Mouse (Mus musculus) kidney, embryonic 14.5 days (tissue): ENCODE data around the gene Cbfa2t2. TPM values are rescaled to one million over a fixed set of nuclear protein-coding genes. Genes with fewer than 3 reads are reported as not detected.

Experiments
- ATAC-seq: fragments of 200-750 bp; cut with Nextera tagmentation; 2 replicates; pipeline ENCODE4 v1.8.0; 2017; ENCODE audit warnings: moderate number of reproducible peaks, mild to moderate bottlenecking, moderate TSS enrichment, moderate library complexity; ENCODE audit not compliant: low FRiP score, low TSS enrichment
- H3K27ac ChIP-seq: fragments of 300-500 bp; sonication (generic); 2 replicates; pipeline ENCODE4 v1.5.1; 2014; ENCODE audit warnings: low read depth, mild to moderate bottlenecking, low read length, moderate library complexity, mixed read lengths
- H3K27me3 ChIP-seq: fragments of 300-500 bp; sonication (generic); 2 replicates; pipeline ENCODE4 v1.6.1; 2014; ENCODE audit warnings: mild to moderate bottlenecking, low read length; ENCODE audit not compliant: control insufficient read depth, insufficient read depth
- H3K36me3 ChIP-seq: fragments of 300-500 bp; sonication (generic); 2 replicates; pipeline ENCODE4 v1.6.1; 2014; ENCODE audit warnings: low read length, mixed read lengths; ENCODE audit not compliant: control insufficient read depth, insufficient read depth
- H3K4me1 ChIP-seq: fragments of 300-500 bp; sonication (generic); 2 replicates; pipeline ENCODE4 v1.6.1; 2014; ENCODE audit warnings: low read length, mixed read lengths; ENCODE audit not compliant: control insufficient read depth, insufficient read depth
- H3K4me2 ChIP-seq: fragments of 300-500 bp; sonication (generic); replicated peaks from 2 replicates; pipeline ENCODE4 v1.6.1; 2014; ENCODE audit warnings: low read depth, mild to moderate bottlenecking, low read length
- H3K4me3 ChIP-seq: fragments of 300-500 bp; sonication (generic); 2 replicates; pipeline ENCODE4 v1.5.1; 2014; ENCODE audit warnings: mild to moderate bottlenecking, low read length
- H3K9ac ChIP-seq: fragments of 300-500 bp; sonication (generic); 2 replicates; pipeline ENCODE4 v1.6.1; 2014; ENCODE audit warnings: low read depth, mild to moderate bottlenecking, low read length, moderate library complexity
- H3K9me3 ChIP-seq: fragments of 300-500 bp; sonication (generic); 2 replicates; pipeline ENCODE4 v1.6.1; 2016; ENCODE audit warnings: low read length; ENCODE audit not compliant: control insufficient read depth
- WGBS: fragments of 180-500 bp; shearing (Covaris S2); extraction: QIAGEN DNeasy Blood & Tissue Kit; methylation state at CpG from one replicate; pipeline ENCODE4 v1.1.7; 2014; 5-methylcytosine and 5-hydroxymethylcytosine counted together
- polyA plus RNA-seq: library from polyadenylated mRNA; unstranded; fragments of >200 nt; fragmentation: Nextera tagmentation; extraction: Ambion mirVana; gene quantifications from 2 replicates; pipeline ENCODE4 v1.2.1, GENCODE M21; 2014

The Cbfa2t2 gene
- polyA plus RNA-seq, 1 experiment from 2014 or later: 44.4 TPM

DNA sequence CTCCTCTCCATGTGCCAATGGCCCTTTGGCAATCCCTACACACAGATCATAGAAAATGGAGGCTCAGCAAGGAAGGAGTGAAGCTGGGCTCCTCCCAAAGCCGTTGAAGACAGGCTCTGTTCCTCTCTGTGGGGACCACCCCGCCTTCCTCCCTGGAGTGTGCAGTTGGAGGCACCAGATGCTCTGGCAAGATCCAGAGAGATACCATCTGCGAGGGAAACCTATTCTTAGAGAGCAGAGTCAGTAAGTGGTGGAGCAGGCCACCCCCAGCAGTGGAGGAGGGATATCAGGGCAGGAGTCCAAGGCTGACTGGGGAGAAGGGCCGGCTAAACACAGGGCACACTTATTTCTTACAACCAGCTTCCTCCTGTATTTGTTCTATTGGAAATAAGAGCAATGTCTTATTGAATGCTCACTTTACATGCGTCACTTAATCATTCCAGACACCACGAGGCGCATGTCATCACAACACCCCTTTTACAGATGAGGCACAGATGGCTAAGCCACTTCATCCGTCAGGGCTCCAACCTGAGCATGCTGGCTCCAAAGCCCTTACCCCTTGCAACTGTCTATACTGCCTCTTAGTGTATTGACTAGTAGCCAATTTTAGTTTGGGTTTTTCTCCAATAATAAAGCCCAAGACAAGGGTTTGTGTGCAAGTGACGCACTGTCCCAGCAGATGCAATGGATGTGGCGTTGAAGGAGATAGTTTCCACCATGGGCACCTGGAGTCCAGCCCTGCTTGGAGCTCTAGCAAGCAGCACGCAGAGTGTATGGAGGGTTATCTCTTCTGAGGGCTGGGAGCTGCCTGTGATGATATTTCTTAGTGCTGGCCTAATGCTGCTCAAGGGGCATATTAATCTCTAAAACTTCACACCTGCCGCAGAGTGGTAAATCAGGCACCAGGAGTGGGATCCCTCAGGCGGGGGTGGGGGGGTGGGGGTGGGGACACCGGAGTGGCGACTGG is 147.9 kb downstream of the Cbfa2t2 start:
- no peak overlapping the region for H3K9ac ChIP-seq
- H3K27ac ChIP-seq: no peak overlapping the region
- no peaks in the 10 kb centered on the region for H3K27me3 ChIP-seq
- no peaks in the 10 kb centered on the region for H3K36me3 ChIP-seq
- no peaks in the 10 kb centered on the region for H3K4me1 ChIP-seq
- no peak overlapping the region for H3K4me2 ChIP-seq
- H3K4me3 ChIP-seq: no peak overlapping the region
- 65% methylated on average over 15 of the region's 15 CpGs for WGBS
- ATAC-seq: 0 out of 2 replicates have a peak, but pooled peaks have one; percentile 18
- H3K9me3 ChIP-seq: no peaks in the 10 kb centered on the region

DNA sequence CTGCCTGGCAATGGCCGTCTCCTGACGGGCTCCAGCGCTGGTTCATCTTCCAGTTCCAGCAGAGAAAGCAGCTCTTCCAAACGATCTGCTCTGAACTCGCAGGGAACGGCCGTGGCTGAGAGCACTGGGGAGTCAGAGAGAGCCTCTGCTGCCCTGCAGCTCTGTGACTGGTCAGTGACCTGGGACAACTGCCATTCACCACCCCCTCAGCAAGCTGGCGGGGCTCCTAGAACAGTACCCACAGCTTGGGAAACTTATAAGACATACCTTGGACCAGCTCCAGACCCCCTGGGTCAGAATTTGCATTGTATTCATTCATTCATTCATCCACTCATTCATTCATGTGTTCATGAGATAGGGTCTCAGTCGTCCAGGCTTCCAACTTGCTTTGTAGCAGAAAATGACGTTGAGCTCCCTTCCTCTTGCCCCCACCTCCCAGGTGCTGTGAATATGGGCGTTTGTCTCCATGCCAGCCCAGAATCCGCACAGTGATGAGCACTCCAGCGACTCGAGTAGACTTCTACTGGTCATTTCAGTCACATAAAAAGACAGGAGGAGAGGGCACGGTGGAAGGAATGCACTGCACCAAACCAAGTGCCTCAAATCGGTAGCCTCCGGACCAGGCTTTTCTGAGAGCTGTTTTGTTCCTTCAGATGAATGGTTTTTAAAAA is 148.8 kb downstream of the Cbfa2t2 start:
- Histone ChIP-seq H3K4me2 (no peak overlapping the region), H3K27me3 (no peaks in the 10 kb centered on the region), H3K9ac (no peak overlapping the region), H3K36me3 (no peaks in the 10 kb centered on the region), H3K4me1 (no peaks in the 10 kb centered on the region), H3K4me3 (no peak overlapping the region), H3K9me3 (no peaks in the 10 kb centered on the region), H3K27ac (no peak overlapping the region)
- no peak for ATAC-seq
- 67% methylated on average over 17 of the region's 17 CpGs for WGBS

DNA sequence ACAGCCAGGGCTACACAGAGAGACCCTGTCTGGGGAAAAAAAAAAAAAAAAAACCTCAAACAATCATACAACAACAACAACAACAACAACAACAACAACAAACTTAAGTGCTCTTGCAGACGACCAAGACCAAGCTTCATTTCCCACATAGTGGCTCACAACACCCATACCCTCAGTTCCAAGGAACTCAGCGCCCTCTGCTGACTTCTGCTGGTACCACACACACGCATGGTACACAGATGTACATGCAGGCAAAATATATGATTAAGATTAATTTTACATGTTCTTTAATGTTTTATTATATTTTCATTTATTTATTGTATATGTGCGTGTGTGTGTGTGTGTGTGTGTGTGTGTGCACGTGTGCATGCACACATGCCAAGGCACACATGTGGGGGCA is 150.1 kb downstream of the Cbfa2t2 start:
- Histone ChIP-seq H3K9me3 (no peaks in the 10 kb centered on the region), H3K9ac (no peak overlapping the region), H3K4me1 (no peaks in the 10 kb centered on the region), H3K27me3 (no peaks in the 10 kb centered on the region), H3K4me2 (no peak overlapping the region), H3K4me3 (no peak overlapping the region), H3K36me3 (no peaks in the 10 kb centered on the region), H3K27ac (no peak overlapping the region)
- 74% methylated on average over 5 of the region's 5 CpGs for WGBS
- ATAC-seq: no peak

Other genes with a start within 250 kb of the Cbfa2t2 start
- not detected in 2 replicates for gene Bpifb1, start 245.7 kb upstream of the Cbfa2t2 start, polyA plus RNA-seq
- 0.66 and 1.1 TPM in 2 replicates for gene Bpifb5, start 212.7 kb upstream of the Cbfa2t2 start, polyA plus RNA-seq
- gene Bpifb9a, start 178.6 kb upstream of the Cbfa2t2 start, polyA plus RNA-seq: not detected in 2 replicates
- gene Bpifb9b, start 129.3 kb upstream of the Cbfa2t2 start, polyA plus RNA-seq: not detected in 2 replicates
- 10.6 and 18.5 TPM in 2 replicates for gene Cdk5rap1, start 63.5 kb upstream of the Cbfa2t2 start, polyA plus RNA-seq
- 4.5 and 5.7 TPM in 2 replicates for gene Snta1, start 28.4 kb upstream of the Cbfa2t2 start, polyA plus RNA-seq
- gene 1700003F12Rik, start 110.6 kb downstream of the Cbfa2t2 start, polyA plus RNA-seq: 0.54 and 0.89 TPM in 2 replicates
- not detected in 2 replicates for gene Actl10, start 115.3 kb downstream of the Cbfa2t2 start, polyA plus RNA-seq
- 2.4 and 2.5 TPM in 2 replicates for gene Necab3, start 122.4 kb downstream of the Cbfa2t2 start, polyA plus RNA-seq
- 10.0 and 11.3 TPM in 2 replicates for gene E2f1, start 133.4 kb downstream of the Cbfa2t2 start, polyA plus RNA-seq
- 20.4 and 25.9 TPM in 2 replicates for gene Pxmp4, start 167.2 kb downstream of the Cbfa2t2 start, polyA plus RNA-seq
- gene Zfp341, start 176.8 kb downstream of the Cbfa2t2 start, polyA plus RNA-seq: 1.1 and 1.3 TPM in 2 replicates
- gene 4930519P11Rik, start 177.0 kb downstream of the Cbfa2t2 start, polyA plus RNA-seq: 0.72 and 0.89 TPM in 2 replicates
- 13.9 and 19.5 TPM in 2 replicates for gene Chmp4b, start 215.2 kb downstream of the Cbfa2t2 start, polyA plus RNA-seq